Mouse (Mus musculus): Measurements from ENCODE around the gene Shc1. TPM values are rescaled to one million over a fixed set of nuclear protein-coding genes. Genes with fewer than 3 reads are reported as not detected.

Shc1 gene
- total and polyA plus RNA-seq, 3 experiments: 49.2 to 79.8 TPM; not detected in 1

GRCm38 (mm10) chr3:89458965-89459807, 40.9 kb downstream of the Shc1 start (continued):
- TF ChIP-seq KAT2A (conservative IDR thresholded peaks at IDR 0.05; ENCODE audit: low read depth, low read length) (no peak), MAX (IDR thresholded peaks at IDR 0.05; ENCODE audit: low read length) (peak; percentile 71; the same call in 1 of the 2 replicates), CTCF (IDR thresholded peaks at IDR 0.05 in 2 of 3, conservative IDR thresholded peaks at IDR 0.05 in 1 of 3; ENCODE audit: control insufficient read depth in 1 of 3, insufficient read depth in 1 of 3, low read depth in 2 of 3, low read length in 3 of 3, poor library complexity in 1 of 3, severe bottlenecking in 1 of 3) (no peak), MYC (IDR thresholded peaks at IDR 0.05; ENCODE audit: low read depth, low read length) (no peak), MAFK (IDR thresholded peaks at IDR 0.05; ENCODE audit: borderline replicate concordance, low read depth, low read length) (no peak)

- Histone ChIP-seq H3K27ac (ENCODE audit: control insufficient read depth, low read depth, low read length) (no peak overlapping the region), H3K36me3 (ENCODE audit: control insufficient read depth in 1 of 2, insufficient read depth in 2 of 2, low read length in 2 of 2) (peaks cover 0 to 3% of the 10 kb centered on the region in 2 experiments; a peak in 1 of 4 replicates), H3K9me3 (replicated peaks; ENCODE audit: insufficient read depth, low read length) (no peaks in the 10 kb centered on the region), H3K9ac (ENCODE audit: control insufficient read depth, low read depth, low read length, poor library complexity, severe bottlenecking) (no peak overlapping the region), H3K27me3 (ENCODE audit: control insufficient read depth in 1 of 2, insufficient read depth in 2 of 2, low read length in 2 of 2) (no peaks in the 10 kb centered on the region), H3K4me3 (ENCODE audit: control insufficient read depth in 1 of 2, insufficient read depth in 1 of 2, low read depth in 2 of 2, low read length in 2 of 2) (no peak overlapping the region), H3K4me1 (ENCODE audit: control insufficient read depth in 1 of 2, insufficient read depth in 2 of 2, low read length in 2 of 2) (peaks cover 0 to 8% of the 10 kb centered on the region in 2 experiments; a peak in 2 of 4 replicates), H3K79me2 (ENCODE audit: control insufficient read depth, insufficient read depth, low read length, poor library complexity) (no peaks in the 10 kb centered on the region)
- no peak for DNase-seq (ENCODE audit: low read depth, low spot score)
- TF ChIP-seq ZMIZ1 (IDR thresholded peaks at IDR 0.05; ENCODE audit: low read depth, low read length) (no peak), MXI1 (IDR thresholded peaks at IDR 0.05; ENCODE audit: low read depth, low read length) (no peak), POLR2AphosphoS5 (IDR thresholded peaks at IDR 0.05; ENCODE audit: borderline replicate concordance, low read depth, low read length) (no peak), MAZ (IDR thresholded peaks at IDR 0.05; ENCODE audit: low read depth, low read length) (no peak), TBP (IDR thresholded peaks at IDR 0.05; ENCODE audit: low read depth, low read length) (no peak), NRF1 (IDR thresholded peaks at IDR 0.05; ENCODE audit: insufficient read depth, low read depth, low read length, poor library complexity, severe bottlenecking) (no peak), JUND (IDR thresholded peaks at IDR 0.05; ENCODE audit: low read depth, low read length) (no peak), TCF12 (IDR thresholded peaks at IDR 0.05; ENCODE audit: low read depth, low read length) (no peak), MYB (IDR thresholded peaks at IDR 0.05; ENCODE audit: low read depth, low read length) (no peak), ZNF384 (IDR thresholded peaks at IDR 0.05; ENCODE audit: low read depth, low read length) (no peak), ZC3H11A (IDR thresholded peaks at IDR 0.05; ENCODE audit: low read depth, low read length) (no peak), CHD2 (IDR thresholded peaks at IDR 0.05; ENCODE audit: low read length) (no peak), KAT2A (conservative IDR thresholded peaks at IDR 0.05; ENCODE audit: low read depth, low read length) (no peak), BHLHE40 (IDR thresholded peaks at IDR 0.05; ENCODE audit: borderline replicate concordance, low read depth, low read length) (no peak)
Observed at GRCm38 (mm10) chr3:89468268-89468667, 50.0 kb downstream of the Shc1 start.

Measured in MEL (cell line).